Mouse (Mus musculus) spleen, adult 12 weeks (tissue): Measurements from ENCODE around the gene Lrrc75b.
"Not testable (repeated sequence)": the region's sequence is repeated elsewhere in the genome, so short reads cannot be mapped to it uniquely, and the experiment has no call there.

ENCODE experiments used
- DNase-seq: peaks from one replicate; pipeline ENCODE4 v3.0.0; 2022; ENCODE audit warnings: low spot score

The Lrrc75b gene

GRCm38 (mm10) chr10:75534216-75534615, 25.9 kb downstream of the Lrrc75b start:
- DNase-seq = no peak

DNA sequence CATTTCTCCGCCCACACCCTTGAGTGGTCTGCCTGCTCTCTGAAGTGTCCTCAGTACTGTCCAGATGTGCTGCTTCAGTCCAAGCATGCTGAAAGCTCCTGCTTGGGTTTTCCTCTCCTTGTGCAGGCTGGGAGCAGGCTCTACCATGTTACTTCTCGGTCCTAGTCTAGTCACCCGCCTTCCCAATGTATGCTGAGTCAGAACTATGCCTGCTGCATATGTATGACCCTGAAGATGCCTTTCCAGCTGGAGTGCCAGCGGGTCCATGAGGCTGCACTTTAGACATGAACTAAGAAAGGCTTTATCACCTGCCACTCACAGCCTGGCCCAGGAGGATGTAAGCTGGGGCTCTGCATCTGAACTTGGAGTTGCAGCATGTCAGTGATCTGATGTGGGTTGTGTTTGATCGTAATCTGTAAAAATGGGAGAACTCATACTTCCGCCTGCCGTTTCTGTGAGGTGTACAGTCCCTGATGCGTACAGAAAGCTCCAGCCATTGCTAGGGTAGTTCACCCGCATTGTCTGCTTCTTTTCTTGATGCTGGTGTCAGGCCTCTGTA, 28.5 kb downstream of the Lrrc75b start:
- no peak for DNase-seq

GRCm38 (mm10) chr10:75530322-75530721, 29.8 kb downstream of the Lrrc75b start:
- no peak for DNase-seq

- not testable (repeated sequence) for DNase-seq
Measured at GRCm38 (mm10) chr10:75525450-75525849, 34.7 kb downstream of the Lrrc75b start.

DNA sequence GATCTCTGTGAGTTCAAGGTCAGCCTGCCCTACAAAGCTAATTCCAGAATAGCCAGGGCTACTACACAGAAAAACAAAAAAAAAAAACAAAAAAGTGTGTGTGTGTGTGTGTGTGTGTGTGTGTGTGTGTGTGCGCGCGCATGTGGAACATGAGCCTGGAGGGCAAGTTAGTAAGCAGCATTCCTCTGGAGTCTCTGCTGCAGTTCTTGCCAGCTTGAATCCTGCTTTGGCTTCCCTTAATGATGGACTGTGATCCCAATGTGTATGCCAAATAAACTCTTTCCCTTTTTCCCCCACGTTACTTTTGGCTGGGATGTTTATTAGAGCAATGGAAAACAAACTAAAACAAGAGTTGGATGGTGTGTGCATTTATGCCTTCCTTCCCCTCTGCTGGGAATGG, 38.5 kb downstream of the Lrrc75b start:
- no peak for DNase-seq

DNA sequence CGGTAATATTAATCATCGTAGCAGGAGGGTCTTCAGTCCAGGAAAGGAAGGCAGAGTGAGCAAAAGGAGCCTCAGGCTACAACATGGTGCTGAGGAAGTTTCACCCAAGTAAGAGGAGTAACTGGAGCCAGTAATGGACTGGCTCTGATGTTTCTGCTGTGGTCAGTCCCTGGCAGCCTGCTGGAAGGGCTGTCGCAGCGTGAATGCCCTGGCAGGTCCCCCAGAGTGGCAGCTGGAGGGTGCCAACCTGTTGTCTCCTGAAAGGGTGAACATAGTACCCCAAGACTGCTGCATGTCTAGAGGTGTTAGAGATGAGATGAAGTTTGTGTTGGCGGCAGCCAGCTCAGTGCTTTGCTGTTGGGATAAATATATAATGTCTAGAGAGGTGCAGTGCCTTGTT, 39.5 kb downstream of the Lrrc75b start:
- no peak for DNase-seq

DNA sequence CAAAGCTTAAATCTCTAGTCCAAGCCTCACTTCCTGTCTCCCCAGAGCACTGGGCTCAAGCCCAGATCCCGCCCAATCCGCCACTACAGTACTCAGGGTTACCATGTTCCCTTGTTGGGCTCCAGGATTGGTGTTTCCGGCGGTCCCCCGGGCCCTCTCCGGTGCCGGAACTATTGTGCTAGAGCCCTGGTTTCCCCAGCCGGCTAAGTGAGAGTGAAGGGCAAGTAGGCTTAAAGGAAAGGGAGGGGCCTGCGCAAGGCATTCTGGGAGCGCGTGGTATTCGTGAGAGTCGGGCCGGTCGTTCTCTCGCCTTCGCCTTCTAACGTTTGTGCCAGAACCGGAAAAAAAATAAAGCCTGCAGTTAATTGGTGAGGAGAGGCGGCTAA, 42.4 kb downstream of the Lrrc75b start, which contains the start of gene Gucd1:
TSS of gene Gucd1 (minus strand) at position 215 of the 386 bp plus-strand sequence.
- DNase-seq = peak; percentile 97

- DNase-seq = peak; percentile 93
Measured at GRCm38 (mm10) chr10:75517073-75517757, 42.9 kb downstream of the Lrrc75b start, which contains the start of gene Snrpd3. Snrpd3 (plus strand) TSS chr10:75517551.

DNA sequence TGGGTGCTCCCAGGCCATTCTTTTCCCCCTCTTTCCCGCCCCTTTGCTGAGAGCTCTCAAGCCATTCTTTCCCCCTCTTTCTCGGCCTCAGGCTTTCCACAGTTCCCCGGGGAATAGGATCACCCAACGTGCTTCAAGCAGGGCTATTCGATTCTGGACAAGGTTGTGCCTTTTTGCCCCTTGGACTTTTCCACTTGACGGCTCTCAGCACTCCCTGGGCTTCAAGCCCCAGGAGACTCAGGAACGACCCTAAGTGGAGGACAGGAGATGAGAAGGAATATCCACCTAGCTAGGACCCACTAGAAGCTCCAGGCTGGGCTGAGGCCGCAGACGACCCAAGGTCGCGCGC, 43.4 kb downstream of the Lrrc75b start:
- no peak for DNase-seq

- peak; percentile 26 for DNase-seq
Measured at GRCm38 (mm10) chr10:75516038-75516723, 43.9 kb downstream of the Lrrc75b start.

DNA sequence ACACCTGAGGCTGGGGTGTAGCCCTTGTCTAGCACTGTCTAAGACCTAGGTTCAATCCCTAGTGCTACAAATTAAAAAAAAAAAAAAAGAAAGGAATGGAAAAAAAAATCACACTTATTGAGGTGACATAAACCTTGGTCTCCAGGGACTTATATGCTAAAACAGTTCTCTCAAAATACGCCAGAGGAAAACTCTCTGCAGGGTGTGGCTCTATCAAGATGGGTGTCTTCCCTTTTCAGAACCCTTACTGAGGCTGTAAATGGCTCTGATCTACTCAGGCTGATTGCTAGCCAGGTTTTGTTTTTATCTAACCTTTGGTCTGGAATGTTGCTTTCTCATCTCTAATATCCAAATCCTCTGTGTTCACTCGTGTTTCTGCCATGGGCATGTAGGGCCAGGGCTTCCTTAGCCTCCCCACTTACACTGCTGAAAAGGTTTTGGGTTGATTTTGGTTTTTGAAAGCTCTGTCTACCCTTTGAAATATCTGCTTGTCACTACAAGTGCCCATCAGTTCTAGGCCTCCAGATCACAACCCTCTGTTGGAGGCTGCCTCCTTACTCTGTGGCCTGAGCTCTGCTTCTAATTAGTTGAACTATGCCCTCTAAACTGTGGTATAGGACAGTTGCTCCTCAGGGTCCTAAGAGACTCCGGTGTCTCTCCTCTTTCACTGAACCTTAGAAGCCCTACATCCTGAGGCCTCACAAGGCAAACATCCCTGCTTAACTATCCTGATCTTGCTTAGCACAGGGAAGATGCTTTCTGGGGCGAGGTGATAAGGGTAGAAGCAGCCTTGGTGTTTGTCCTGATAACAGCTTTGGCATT, 44.7 kb downstream of the Lrrc75b start:
- peak; percentile 45 for DNase-seq

- peak; percentile 19 for DNase-seq
Measured at GRCm38 (mm10) chr10:75514361-75514760, 45.8 kb downstream of the Lrrc75b start.

DNA sequence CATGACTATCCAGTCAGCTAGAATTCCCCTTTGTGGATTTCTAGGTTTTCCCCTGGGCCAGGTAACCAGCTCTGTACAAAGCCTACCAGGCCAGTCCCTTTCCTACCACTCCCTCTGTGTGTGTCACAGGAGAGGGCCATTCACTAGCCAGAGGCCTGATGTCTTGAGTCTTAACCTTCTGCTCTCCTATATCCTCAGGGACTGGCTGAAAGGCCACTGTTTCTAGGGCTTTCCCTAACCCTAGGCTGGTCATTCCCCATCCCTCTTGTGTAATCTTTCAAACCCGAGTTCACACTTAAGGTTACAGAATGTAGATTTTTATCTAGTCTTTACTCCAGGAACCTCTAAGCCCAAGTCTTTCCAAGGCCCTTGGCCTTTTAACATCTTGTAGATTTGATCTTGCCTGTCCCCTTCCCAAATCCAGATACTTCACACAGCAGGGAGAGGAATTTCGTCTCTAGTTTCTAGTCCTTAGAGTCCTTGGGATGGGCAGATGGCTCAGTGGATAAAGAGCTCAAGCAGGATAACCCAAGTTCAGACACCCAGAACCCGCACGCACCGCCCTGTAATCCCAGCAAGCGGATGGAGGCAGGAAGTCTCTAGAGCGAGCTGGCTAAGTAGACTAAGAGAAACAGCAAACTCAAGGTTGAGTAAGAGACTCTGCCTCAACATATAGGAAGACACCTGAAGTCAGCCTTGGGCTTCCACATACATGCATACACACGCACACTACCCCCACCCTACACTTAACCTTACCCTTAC, 46.6 kb downstream of the Lrrc75b start:
- no peak for DNase-seq

- DNase-seq = no peak
Measured at GRCm38 (mm10) chr10:75512796-75513195, 47.3 kb downstream of the Lrrc75b start.

GRCm38 (mm10) chr10:75511897-75512296, 48.2 kb downstream of the Lrrc75b start:
- DNase-seq = no peak

- DNase-seq = no peak
Measured at GRCm38 (mm10) chr10:75511060-75511459, 49.1 kb downstream of the Lrrc75b start.

DNA sequence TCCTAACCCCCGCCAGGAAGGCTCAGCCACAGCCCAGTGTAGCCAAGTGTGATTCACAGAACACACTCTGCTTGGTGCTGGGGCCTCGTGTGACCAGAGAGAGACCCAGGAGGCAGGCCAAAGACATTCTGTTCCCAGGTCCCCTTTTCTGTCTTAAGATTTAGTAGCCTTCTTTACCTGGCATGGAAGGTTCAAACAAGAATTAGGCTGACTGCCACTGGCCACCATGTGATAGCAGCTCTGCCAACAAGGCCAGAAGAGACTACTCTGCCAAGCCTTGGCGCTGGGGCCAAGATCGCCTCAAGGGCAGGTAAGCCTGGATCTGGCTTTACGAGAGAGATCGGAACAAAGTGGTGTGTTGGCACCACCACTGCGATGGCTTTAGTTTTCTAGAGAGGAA, 49.7 kb downstream of the Lrrc75b start:
- no peak for DNase-seq

- not testable (repeated sequence) for DNase-seq
Measured at GRCm38 (mm10) chr10:75505928-75506327, 54.2 kb downstream of the Lrrc75b start.

- no peak for DNase-seq
Measured at GRCm38 (mm10) chr10:75505130-75505495, 55.0 kb downstream of the Lrrc75b start.

DNA sequence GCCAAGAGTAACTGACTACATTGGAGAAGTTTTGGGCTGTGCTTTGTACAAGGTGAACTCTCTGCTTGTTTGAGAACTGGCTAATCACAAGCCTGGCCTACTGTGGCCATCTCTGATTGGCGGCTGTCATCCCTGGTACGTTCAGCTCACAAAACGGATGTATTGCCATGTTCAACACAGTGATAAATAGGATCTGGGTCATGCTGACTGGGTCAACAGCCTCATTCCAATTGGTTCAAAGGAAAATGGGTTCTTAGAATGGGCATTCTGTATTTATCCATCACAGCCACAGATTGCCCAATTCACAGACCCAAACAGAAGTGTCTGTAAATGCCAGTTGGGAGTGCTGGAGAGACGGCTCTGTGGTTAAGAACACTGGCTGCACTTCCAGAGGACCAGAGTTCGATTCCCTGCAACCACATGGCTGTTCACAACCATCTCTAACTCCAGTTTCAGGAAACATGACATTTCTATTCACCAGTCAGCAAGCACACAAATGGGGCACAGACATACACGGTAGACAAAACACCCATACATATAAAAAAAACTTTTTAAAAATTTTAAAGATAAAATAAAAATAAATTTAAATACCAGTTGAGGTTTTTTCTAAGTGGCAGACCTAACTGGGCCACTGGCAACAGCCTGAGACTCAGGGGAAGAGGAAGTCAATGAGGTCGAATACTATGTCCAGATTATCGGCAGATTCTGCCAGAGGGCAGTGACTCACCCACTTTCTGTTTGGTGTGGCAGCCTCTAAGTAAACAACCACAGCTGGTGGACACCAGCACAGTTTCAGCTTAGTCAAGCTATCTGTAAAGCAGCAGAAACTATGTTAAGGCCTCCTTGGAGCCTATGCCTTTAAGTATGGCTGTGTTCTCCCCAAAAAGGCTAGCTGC, 55.6 kb downstream of the Lrrc75b start:
- DNase-seq = no peak

DNA sequence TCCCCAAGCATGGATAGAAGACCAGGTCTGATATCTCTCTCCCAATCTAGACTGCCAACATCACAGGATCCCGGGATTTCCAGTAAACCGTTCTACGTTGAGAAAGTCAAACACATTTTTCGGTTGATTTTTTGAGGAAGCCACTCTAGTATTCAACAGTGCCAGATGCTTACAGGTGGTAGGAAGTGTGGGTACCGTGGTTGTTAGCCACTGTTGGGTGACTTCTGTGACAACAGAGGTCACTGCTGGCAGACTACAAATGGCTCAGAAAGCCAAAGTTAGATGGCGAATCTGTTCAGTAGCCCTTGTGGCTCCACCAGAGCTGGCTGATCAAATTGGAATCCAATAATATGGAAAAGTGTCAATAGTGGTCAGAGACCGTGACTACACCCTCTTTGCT, 56.4 kb downstream of the Lrrc75b start:
- no peak for DNase-seq
